Mouse (Mus musculus): Measurements from ENCODE around the gene Kap. TPM values are rescaled to one million over a fixed set of nuclear protein-coding genes. Genes with fewer than 3 reads are reported as not detected.

Kap gene
- polyA plus RNA-seq, 1 experiment from 2014 or later: not detected

Other genes with a start within 250 kb of the Kap start
- 10.9 and 13.1 TPM in 2 replicates for gene Etv6, start 181.9 kb upstream of the Kap start, polyA plus RNA-seq (2016; fragmentation: Nextera tagmentation; extraction: Ambion mirVana)